Mouse (Mus musculus): ENCODE measurements around the gene Srgap2. TPM values are rescaled to one million over a fixed set of nuclear protein-coding genes. Genes with fewer than 3 reads are reported as not detected.

The Srgap2 gene
- total and polyA plus RNA-seq, 2 experiments from 2014 or later, result 5.9 to 18.1 TPM

DNA sequence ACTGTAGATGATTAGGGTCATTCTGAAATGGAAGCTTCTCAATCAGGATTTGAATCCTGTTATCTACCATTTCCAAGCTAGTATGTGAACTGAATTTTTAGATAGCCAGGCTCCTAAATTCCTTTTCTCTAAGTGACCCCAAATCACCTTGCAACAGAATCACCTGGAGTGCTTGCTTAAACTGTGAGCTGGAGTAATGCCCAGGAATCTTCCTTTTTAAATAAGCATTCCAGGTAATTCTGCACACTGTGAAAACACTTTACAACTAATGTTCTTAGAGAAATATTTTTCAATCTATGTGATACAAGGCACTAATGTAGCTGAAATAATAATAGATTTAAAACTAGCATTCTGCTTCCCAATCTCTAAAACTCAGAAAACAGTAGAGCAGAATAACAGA lies 106.0 kb downstream of the Srgap2 start:
- Histone ChIP-seq H3K4me1 (ENCODE audit: control insufficient read depth, insufficient read depth) (peaks cover 56% of the 10 kb centered on the region), H3K9ac (replicated peaks; ENCODE audit: low read depth, low read length) (no peak overlapping the region), H3K36me3 (replicated peaks; ENCODE audit: control insufficient read depth, insufficient read depth, low read length) (no peaks in the 10 kb centered on the region), H3K9me3 (replicated peaks; ENCODE audit: control insufficient read depth, low read length) (no peaks in the 10 kb centered on the region), H3K4me3 (ENCODE audit: low read depth, low read length) (no peak overlapping the region), H3K27ac (ENCODE audit: low read depth) (peak overlapping the region; percentile 5; the same call in 1 of the 2 replicates), H3K4me2 (ENCODE audit: low read depth, low read length) (0 out of 2 replicates have a peak overlapping the region, but pooled peaks have one; percentile 3), H3K27me3 (ENCODE audit: control insufficient read depth, insufficient read depth, low read length) (no peaks in the 10 kb centered on the region)
- DNase-seq (ENCODE audit: low spot score) (no peak), ATAC-seq (ENCODE audit: insufficient read depth, low read depth) (no peak)
- TF ChIP-seq CTCF (IDR thresholded peaks at IDR 0.05; ENCODE audit: low read depth), result no peak
- TF ChIP-seq EP300 (IDR thresholded peaks at IDR 0.05; ENCODE audit: low read depth), result no peak

- 0 out of 2 replicates have a peak overlapping the region, but pooled peaks have one; percentile 3 for H3K4me2 ChIP-seq (ENCODE audit: low read depth, low read length)
These were observed 106.5 kb downstream of the Srgap2 start for GRCm38 (mm10) chr1:131420660-131421059.

GRCm38 (mm10) chr1:131419307-131419706 lies 107.8 kb downstream of the Srgap2 start:
- DNase-seq (ENCODE audit: low spot score) (peak; percentile 40), ATAC-seq (ENCODE audit: insufficient read depth, low read depth) (no peak)
- Histone ChIP-seq H3K36me3 (replicated peaks; ENCODE audit: control insufficient read depth, insufficient read depth, low read length) (no peaks in the 10 kb centered on the region), H3K9ac (replicated peaks; ENCODE audit: low read depth, low read length) (no peak overlapping the region), H3K9me3 (replicated peaks; ENCODE audit: control insufficient read depth, low read length) (no peaks in the 10 kb centered on the region), H3K4me1 (ENCODE audit: control insufficient read depth, insufficient read depth) (peaks cover 61% of the 10 kb centered on the region), H3K27me3 (ENCODE audit: control insufficient read depth, insufficient read depth, low read length) (no peaks in the 10 kb centered on the region), H3K4me3 (ENCODE audit: low read depth, low read length) (no peak overlapping the region), H3K4me2 (ENCODE audit: low read depth, low read length) (no peak overlapping the region), H3K27ac (ENCODE audit: low read depth) (no peak overlapping the region)
- 9% methylated on average over 3 of the region's 3 CpGs for WGBS
- TF ChIP-seq EP300 (IDR thresholded peaks at IDR 0.05; ENCODE audit: low read depth), result no peak
- TF ChIP-seq CTCF (IDR thresholded peaks at IDR 0.05; ENCODE audit: low read depth), result no peak

More at GRCm38 (mm10) chr1:131420660-131421059, 106.5 kb downstream of the Srgap2 start:
- DNase-seq (ENCODE audit: low spot score) (peak; percentile 22), ATAC-seq (ENCODE audit: insufficient read depth, low read depth) (no peak)
- H3K36me3 ChIP-seq (replicated peaks; ENCODE audit: control insufficient read depth, insufficient read depth, low read length), result no peaks in the 10 kb centered on the region
- peak overlapping the region; percentile 5; the same call in 1 of the 2 replicates for H3K27ac ChIP-seq (ENCODE audit: low read depth)
- no peaks in the 10 kb centered on the region for H3K27me3 ChIP-seq (ENCODE audit: control insufficient read depth, insufficient read depth, low read length)
- no peaks in the 10 kb centered on the region for H3K9me3 ChIP-seq (replicated peaks; ENCODE audit: control insufficient read depth, low read length)
- no peak overlapping the region for H3K4me3 ChIP-seq (ENCODE audit: low read depth, low read length)
- WGBS, result 21% methylated on average over 4 of the region's 4 CpGs
- TF ChIP-seq EP300 (IDR thresholded peaks at IDR 0.05; ENCODE audit: low read depth) (no peak), CTCF (IDR thresholded peaks at IDR 0.05; ENCODE audit: low read depth) (no peak)
- H3K4me1 ChIP-seq (ENCODE audit: control insufficient read depth, insufficient read depth), result peaks cover 61% of the 10 kb centered on the region
- no peak overlapping the region for H3K9ac ChIP-seq (replicated peaks; ENCODE audit: low read depth, low read length)

DNA sequence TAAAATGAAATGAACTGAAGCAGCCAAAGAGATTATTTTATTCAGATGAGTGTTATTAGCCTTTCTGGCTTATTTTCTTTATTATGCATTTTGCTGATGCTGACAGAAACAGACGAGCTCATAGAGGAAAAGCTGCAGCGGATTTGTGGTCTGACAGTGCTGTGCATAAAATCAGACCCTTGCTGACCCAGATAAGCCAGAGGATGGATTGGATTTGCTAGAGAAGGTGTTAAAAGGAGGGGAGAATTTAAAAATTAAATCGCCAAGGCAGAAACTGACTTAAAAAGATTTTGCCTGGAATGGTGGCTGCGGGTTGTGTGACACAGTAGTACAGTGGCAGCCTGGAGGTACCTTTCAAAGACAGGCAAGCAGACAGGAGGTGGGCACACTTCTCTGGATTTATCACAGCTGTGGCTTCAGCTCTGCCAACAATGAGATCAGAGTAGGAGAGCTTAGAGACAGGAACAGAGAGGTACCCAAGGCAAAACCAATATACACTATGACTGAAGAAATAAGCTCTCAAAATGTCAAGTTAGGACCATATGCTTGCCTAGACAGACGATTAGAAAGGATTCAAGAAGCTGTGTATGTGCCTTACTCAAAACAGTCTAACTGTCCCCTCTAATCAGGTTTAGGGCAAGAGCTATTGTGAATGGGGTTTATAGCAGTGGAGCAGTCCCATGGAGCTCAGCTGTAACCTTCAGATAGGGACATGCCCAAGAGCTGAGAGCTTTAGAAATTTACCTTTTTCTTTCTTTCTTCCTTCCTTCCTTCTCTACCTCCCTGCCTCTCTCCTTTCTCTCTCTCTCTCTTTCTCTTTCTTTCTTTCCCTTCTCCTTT lies 109.1 kb downstream of the Srgap2 start:
- Histone ChIP-seq H3K4me2 (ENCODE audit: low read depth, low read length) (no peak overlapping the region), H3K27ac (ENCODE audit: low read depth) (no peak overlapping the region; the same call in 1 of the 2 replicates), H3K9me3 (replicated peaks; ENCODE audit: control insufficient read depth, low read length) (no peaks in the 10 kb centered on the region), H3K36me3 (replicated peaks; ENCODE audit: control insufficient read depth, insufficient read depth, low read length) (no peaks in the 10 kb centered on the region), H3K4me3 (ENCODE audit: low read depth, low read length) (no peak overlapping the region), H3K27me3 (ENCODE audit: control insufficient read depth, insufficient read depth, low read length) (no peaks in the 10 kb centered on the region), H3K4me1 (ENCODE audit: control insufficient read depth, insufficient read depth) (peaks cover 63% of the 10 kb centered on the region), H3K9ac (replicated peaks; ENCODE audit: low read depth, low read length) (no peak overlapping the region)
- no peak for DNase-seq (ENCODE audit: low spot score)
- TF ChIP-seq CTCF (IDR thresholded peaks at IDR 0.05; ENCODE audit: low read depth), result no peak
- WGBS, result 36% methylated on average over 5 of the region's 5 CpGs
- no peak for ATAC-seq (ENCODE audit: insufficient read depth, low read depth)

DNA sequence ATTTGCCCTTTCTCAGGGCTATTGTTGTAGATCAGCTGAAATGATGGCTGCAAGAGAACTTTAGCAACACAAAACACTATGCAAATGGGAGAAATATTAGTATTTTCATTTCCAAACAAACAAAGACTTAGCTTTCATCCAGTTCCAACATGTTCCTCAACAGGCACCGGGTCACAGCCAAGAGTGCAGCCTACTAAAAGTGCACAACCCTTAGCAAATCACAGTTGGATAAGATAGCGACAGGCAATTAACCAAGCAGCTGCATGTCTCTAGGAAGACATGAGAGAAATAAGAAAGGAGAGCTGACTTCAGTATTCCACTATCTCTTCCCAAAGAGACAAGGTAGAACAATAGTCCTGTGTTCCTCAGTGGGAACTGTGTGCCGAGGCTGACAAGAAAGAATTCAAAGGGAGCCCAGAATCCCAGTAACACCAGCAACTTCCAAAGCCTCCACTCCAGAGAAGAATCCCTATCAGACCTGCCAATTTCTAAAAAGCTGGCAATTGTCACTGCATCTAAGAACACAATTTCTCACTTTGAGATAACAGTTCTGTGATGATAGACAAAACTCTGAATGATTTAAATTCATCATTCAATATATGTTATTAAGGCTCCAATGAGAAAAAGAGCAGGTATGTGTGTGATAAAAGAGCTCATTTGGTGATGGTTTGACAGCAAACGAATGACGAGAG lies 109.9 kb downstream of the Srgap2 start:
- peaks cover 57% of the 10 kb centered on the region for H3K4me1 ChIP-seq (ENCODE audit: control insufficient read depth, insufficient read depth)
- H3K4me2 ChIP-seq (ENCODE audit: low read depth, low read length), result no peak overlapping the region
- 44% methylated on average over 5 of the region's 5 CpGs for WGBS

More for the DNA sequence above, 109.9 kb downstream of the Srgap2 start:
- H3K27me3 ChIP-seq (ENCODE audit: control insufficient read depth, insufficient read depth, low read length), result no peaks in the 10 kb centered on the region
- DNase-seq (ENCODE audit: low spot score) (no peak), ATAC-seq (ENCODE audit: insufficient read depth, low read depth) (no peak)
- no peaks in the 10 kb centered on the region for H3K36me3 ChIP-seq (replicated peaks; ENCODE audit: control insufficient read depth, insufficient read depth, low read length)
- H3K9me3 ChIP-seq (replicated peaks; ENCODE audit: control insufficient read depth, low read length), result no peaks in the 10 kb centered on the region
- no peak for TF ChIP-seq CTCF (IDR thresholded peaks at IDR 0.05; ENCODE audit: low read depth)
- H3K4me3 ChIP-seq (ENCODE audit: low read depth, low read length), result no peak overlapping the region
- no peak overlapping the region for H3K9ac ChIP-seq (replicated peaks; ENCODE audit: low read depth, low read length)
- no peak overlapping the region for H3K27ac ChIP-seq (ENCODE audit: low read depth)
